Mouse (Mus musculus): ENCODE results near the gene Pir.

DNA sequence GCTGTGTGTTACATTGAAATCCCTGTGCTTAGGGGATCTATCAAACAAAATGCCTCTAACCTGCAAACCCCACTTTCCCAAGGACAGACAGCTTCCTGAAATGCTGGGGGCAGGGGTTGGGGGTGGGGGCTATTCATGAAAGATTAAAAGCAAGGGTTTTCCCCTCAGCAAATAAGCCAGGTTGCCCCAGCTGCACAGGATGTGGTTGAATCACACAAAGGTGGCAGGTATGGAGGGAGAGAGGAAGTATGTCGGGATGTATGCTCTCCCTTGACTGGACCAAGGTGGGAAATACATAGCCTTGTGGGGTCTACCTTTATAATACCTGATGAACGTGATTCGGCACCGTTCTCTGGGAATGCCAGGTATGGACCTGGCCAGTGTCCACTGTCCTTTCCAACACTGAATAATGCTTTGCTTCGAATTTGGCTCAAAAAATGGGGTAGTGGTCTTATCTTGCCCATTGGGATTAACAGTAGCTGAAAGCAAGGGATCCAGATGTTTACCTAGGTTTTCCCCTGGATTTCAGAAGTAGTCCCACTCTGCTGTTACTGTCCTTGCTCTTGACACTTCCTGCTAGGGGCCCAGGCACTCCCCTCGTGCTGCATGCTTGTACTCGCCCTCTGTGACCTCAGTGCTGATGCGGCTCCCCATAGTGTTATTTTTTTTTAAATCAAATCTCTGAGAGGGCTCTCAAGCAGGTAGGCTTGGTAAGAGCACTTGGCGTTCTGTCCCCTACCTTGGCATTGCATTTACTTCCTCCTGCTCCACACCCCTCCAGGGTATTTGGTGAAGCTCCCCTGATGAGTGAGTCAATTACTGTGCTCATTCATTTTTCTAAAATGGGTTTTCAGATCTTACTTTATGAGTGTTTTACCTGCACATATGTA is 137.2 kb downstream of the Pir start:
- TF ChIP-seq GATA1 (IDR thresholded peaks at IDR 0.05; ENCODE audit: borderline replicate concordance, low read length) (no peak), FLI1 (IDR thresholded peaks at IDR 0.05; ENCODE audit: low read length) (no peak)
